Mouse (Mus musculus) G1E (cell line): ENCODE measurements around the gene Aldh5a1. TPM values are rescaled to one million over a fixed set of nuclear protein-coding genes. Genes with fewer than 3 reads are reported as not detected.

Experiments
- ATAC-seq: 2 replicates; pipeline ENCODE4 v1.8.0; 2016; ENCODE audit warnings: mild to moderate bottlenecking; ENCODE audit not compliant: insufficient number of reproducible peaks, poor library complexity, low FRiP score, severe bottlenecking; ENCODE audit errors: extremely low read depth
- DNase-seq: peaks from one replicate; pipeline ENCODE4 v3.0.0; 2012; ENCODE audit warnings: low spot score
- H3K27me3 ChIP-seq: 2 replicates; pipeline ENCODE4 v1.6.1; 2012; ENCODE audit warnings: mild to moderate bottlenecking, low read length, inconsistent platforms; ENCODE audit not compliant: insufficient read depth
- H3K36me3 ChIP-seq: replicated peaks from 2 replicates; pipeline ENCODE3; 2012; ENCODE audit warnings: mild to moderate bottlenecking, inconsistent platforms
- H3K4me1 ChIP-seq: 2 replicates; pipeline ENCODE4 v1.6.1; 2012; ENCODE audit warnings: low read depth, low read length, inconsistent platforms, mixed read lengths; ENCODE audit not compliant: insufficient read depth
- H3K4me3 ChIP-seq: 2 replicates; pipeline ENCODE4 v1.5.1; 2012; ENCODE audit warnings: low read depth, mild to moderate bottlenecking, inconsistent platforms, low read length, moderate library complexity, mixed read lengths
- H3K9me3 ChIP-seq: replicated peaks from 2 replicates; pipeline ENCODE4 v1.6.1; 2012; ENCODE audit warnings: inconsistent platforms
- CTCF ChIP-seq: IDR thresholded peaks from 2 replicates; pipeline ENCODE4 v1.5.1; 2012; ENCODE audit warnings: low read depth, low read length, inconsistent platforms, mixed read lengths
- GATA1 ChIP-seq: IDR thresholded peaks from 2 replicates; pipeline ENCODE4 v1.6.1; 2012; ENCODE audit warnings: borderline replicate concordance, low read length, inconsistent platforms, mixed read lengths
- GATA2 ChIP-seq: IDR thresholded peaks from 2 replicates; pipeline ENCODE4 v1.6.1; 2012; ENCODE audit warnings: low read depth, low read length, inconsistent platforms, borderline replicate concordance
- POLR2AphosphoS5 ChIP-seq: IDR thresholded peaks from 2 replicates; pipeline ENCODE4 v1.6.1; 2012; ENCODE audit warnings: low read depth, low read length, inconsistent platforms; ENCODE audit not compliant: insufficient replicate concordance
- TAL1 ChIP-seq: conservative IDR thresholded peaks from 2 replicates; pipeline ENCODE4 v1.6.1; 2012; ENCODE audit warnings: low read depth, low read length, inconsistent platforms, mixed read lengths
- polyA plus RNA-seq: library from polyadenylated mRNA; stranded (reverse); fragments of >175 nt; gene quantifications from 2 replicates; pipeline ENCODE4 v1.2.3, GENCODE M21; 2012
- total RNA-seq, 2 experiments: library from RNA; stranded (forward) in 1 of 2; stranded (reverse) in 1 of 2; fragments of 200-1000 nt in 1 of 2; fragments of >200 nt in 1 of 2; fragmentation: Nextera tagmentation in 1 of 2; gene quantifications; 2 replicates each; pipeline ENCODE4 v1.2.3; 2014 to 2017

The Aldh5a1 gene
- total and polyA plus RNA-seq, 3 experiments: 0.05 TPM; not detected in 2

DNA sequence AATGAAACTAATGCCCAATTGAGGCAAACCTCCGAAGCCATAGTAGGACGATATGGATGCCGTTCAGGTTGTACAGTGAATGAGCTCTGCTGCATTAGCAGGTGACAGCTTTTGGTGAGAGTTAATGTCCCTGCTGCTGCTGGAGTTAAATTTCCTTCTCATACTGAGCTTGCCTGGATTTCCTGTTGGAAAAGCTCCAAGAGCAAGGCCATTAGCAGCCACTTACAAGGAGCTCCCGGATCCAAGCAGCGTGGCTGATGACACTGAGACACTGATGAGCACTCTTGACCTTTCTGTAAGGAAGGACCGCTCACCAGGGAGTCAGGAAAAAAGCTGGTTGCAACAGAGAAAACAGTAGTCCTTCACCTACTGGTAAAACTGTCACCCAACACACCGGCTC, 75.4 kb downstream of the Aldh5a1 start:
- no peaks in the 10 kb centered on the region for H3K36me3 ChIP-seq
- DNase-seq: no peak
- H3K27me3 ChIP-seq: peaks cover 41% of the 10 kb centered on the region
- H3K4me3 ChIP-seq: no peak overlapping the region
- no peaks in the 10 kb centered on the region for H3K9me3 ChIP-seq
- peaks cover 10% of the 10 kb centered on the region for H3K4me1 ChIP-seq
- no peak for ATAC-seq
- no peak for TF ChIP-seq GATA2

DNA sequence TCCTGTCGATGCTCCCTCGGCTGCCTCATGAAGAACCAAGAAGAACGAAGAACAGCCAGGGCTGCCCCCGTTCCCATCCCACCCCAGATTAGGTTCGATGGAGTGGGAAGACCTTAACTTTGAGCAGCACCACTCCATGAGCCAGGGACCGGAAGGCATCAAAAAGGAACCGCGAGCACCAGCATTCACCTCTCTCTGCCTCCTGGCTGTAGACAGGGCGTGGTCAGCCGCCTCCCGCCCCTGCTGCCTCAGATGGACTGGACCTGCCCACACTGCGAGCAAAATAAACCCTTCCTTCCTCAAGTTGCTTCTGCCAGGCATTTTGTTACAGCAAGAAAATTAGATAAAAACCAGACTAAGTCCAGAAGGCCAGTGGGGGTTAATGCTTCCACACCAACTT, 76.4 kb downstream of the Aldh5a1 start:
- peaks cover 47% of the 10 kb centered on the region for H3K27me3 ChIP-seq
- DNase-seq (no peak), ATAC-seq (no peak)
- H3K4me1 ChIP-seq: peaks cover 3% of the 10 kb centered on the region
- H3K36me3 ChIP-seq: no peaks in the 10 kb centered on the region
- no peaks in the 10 kb centered on the region for H3K9me3 ChIP-seq
- no peak for TF ChIP-seq GATA1
- TF ChIP-seq GATA2: no peak
- no peak for TF ChIP-seq POLR2AphosphoS5
- no peak for TF ChIP-seq TAL1
- no peak for TF ChIP-seq CTCF
- H3K4me3 ChIP-seq: no peak overlapping the region

DNA sequence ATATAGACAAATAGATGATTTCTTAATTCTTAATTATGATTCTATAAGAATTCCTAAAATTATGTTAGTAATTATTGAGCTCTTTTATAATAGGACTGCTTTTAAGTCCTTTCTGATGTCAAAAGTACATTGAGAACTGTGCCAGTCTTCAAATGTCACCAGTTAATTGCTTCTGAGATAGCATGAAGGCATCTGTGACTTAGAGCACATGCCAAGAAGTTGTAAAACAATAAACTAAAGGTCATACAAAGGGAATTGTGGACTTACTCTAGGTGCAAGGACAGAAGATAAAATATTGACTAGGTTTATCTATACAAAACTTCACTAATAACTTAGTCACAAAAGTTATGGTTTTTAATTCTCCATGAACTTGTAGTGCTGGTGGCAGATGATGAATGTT, 78.3 kb downstream of the Aldh5a1 start:
- Histone ChIP-seq H3K36me3 (no peaks in the 10 kb centered on the region), H3K9me3 (no peaks in the 10 kb centered on the region), H3K4me3 (no peak overlapping the region), H3K27me3 (peaks cover 44% of the 10 kb centered on the region), H3K4me1 (peaks cover 3% of the 10 kb centered on the region)
- TF ChIP-seq POLR2AphosphoS5 (no peak), GATA2 (no peak), GATA1 (no peak), TAL1 (no peak), CTCF (no peak)
- no peak for DNase-seq
- no peak for ATAC-seq

Other genes starting within 250 kb of the Aldh5a1 start
- gene Armh2, start 196.4 kb downstream of the Aldh5a1 start, total RNA-seq (2014; fragmentation: Nextera tagmentation): not detected in 2 replicates
- gene Armh2, start 196.4 kb downstream of the Aldh5a1 start, total RNA-seq (2017): 0.22 and 0.23 TPM in 2 replicates
- not detected in 2 replicates for gene Armh2, start 196.4 kb downstream of the Aldh5a1 start, polyA plus RNA-seq
- 51.1 and 57.2 TPM in 2 replicates for gene Gmnn, start 175.7 kb downstream of the Aldh5a1 start, total RNA-seq (2014; fragmentation: Nextera tagmentation)
- gene Gmnn, start 175.7 kb downstream of the Aldh5a1 start, total RNA-seq (2017): 277 and 295 TPM in 2 replicates
- gene Gmnn, start 175.7 kb downstream of the Aldh5a1 start, polyA plus RNA-seq: 9.7 and 18.8 TPM in 2 replicates
- gene BC005537, start 136.0 kb downstream of the Aldh5a1 start, total RNA-seq (2014; fragmentation: Nextera tagmentation): 121 and 168 TPM in 2 replicates
- gene BC005537, start 136.0 kb downstream of the Aldh5a1 start, total RNA-seq (2017): 47.1 and 51.4 TPM in 2 replicates
- 61.7 and 75.4 TPM in 2 replicates for gene BC005537, start 136.0 kb downstream of the Aldh5a1 start, polyA plus RNA-seq
- gene Acot13, start 106.1 kb downstream of the Aldh5a1 start, total RNA-seq (2014; fragmentation: Nextera tagmentation): 134 TPM in 2 replicates
- gene Acot13, start 106.1 kb downstream of the Aldh5a1 start, total RNA-seq (2017): 105 and 110 TPM in 2 replicates
- 59.2 and 59.6 TPM in 2 replicates for gene Acot13, start 106.1 kb downstream of the Aldh5a1 start, polyA plus RNA-seq
- 84.6 and 95.5 TPM in 2 replicates for gene Tdp2, start 106.0 kb downstream of the Aldh5a1 start, total RNA-seq (2014; fragmentation: Nextera tagmentation)
- gene Tdp2, start 106.0 kb downstream of the Aldh5a1 start, total RNA-seq (2017): 88.5 and 89.3 TPM in 2 replicates
- 49.6 and 77.6 TPM in 2 replicates for gene Tdp2, start 106.0 kb downstream of the Aldh5a1 start, polyA plus RNA-seq
- 0.19 TPM in 1 of 2 replicates, not detected in the other for gene D130043K22Rik, start 92.5 kb downstream of the Aldh5a1 start, total RNA-seq (2014; fragmentation: Nextera tagmentation)
- under 0.01 and 0.55 TPM in 2 replicates for gene D130043K22Rik, start 92.5 kb downstream of the Aldh5a1 start, total RNA-seq (2017)
- gene D130043K22Rik, start 92.5 kb downstream of the Aldh5a1 start, polyA plus RNA-seq: not detected in 2 replicates
- gene Gpld1, start 5.5 kb upstream of the Aldh5a1 start, total RNA-seq (2014; fragmentation: Nextera tagmentation): not detected in 2 replicates
- 0.22 and 0.23 TPM in 2 replicates for gene Gpld1, start 5.5 kb upstream of the Aldh5a1 start, total RNA-seq (2017)
- 0.01 and 0.02 TPM in 2 replicates for gene Gpld1, start 5.5 kb upstream of the Aldh5a1 start, polyA plus RNA-seq
- gene Mrs2, start 82.7 kb upstream of the Aldh5a1 start, total RNA-seq (2014; fragmentation: Nextera tagmentation): 47.7 and 58.4 TPM in 2 replicates
- gene Mrs2, start 82.7 kb upstream of the Aldh5a1 start, total RNA-seq (2017): 17.9 and 21.6 TPM in 2 replicates
- gene Mrs2, start 82.7 kb upstream of the Aldh5a1 start, polyA plus RNA-seq: 6.1 and 7.2 TPM in 2 replicates
- not detected in 2 replicates for gene Dcdc2a, start 118.3 kb upstream of the Aldh5a1 start, total RNA-seq (2014; fragmentation: Nextera tagmentation)
- gene Dcdc2a, start 118.3 kb upstream of the Aldh5a1 start, total RNA-seq (2017): 0.11 and 0.12 TPM in 2 replicates
- gene Dcdc2a, start 118.3 kb upstream of the Aldh5a1 start, polyA plus RNA-seq: not detected in 2 replicates